Mouse (Mus musculus): ENCODE data around the gene Stbd1.
A peak's percentile ranks its signal among the peaks of the same experiment; 100 is the strongest.

Stbd1 gene

DNA sequence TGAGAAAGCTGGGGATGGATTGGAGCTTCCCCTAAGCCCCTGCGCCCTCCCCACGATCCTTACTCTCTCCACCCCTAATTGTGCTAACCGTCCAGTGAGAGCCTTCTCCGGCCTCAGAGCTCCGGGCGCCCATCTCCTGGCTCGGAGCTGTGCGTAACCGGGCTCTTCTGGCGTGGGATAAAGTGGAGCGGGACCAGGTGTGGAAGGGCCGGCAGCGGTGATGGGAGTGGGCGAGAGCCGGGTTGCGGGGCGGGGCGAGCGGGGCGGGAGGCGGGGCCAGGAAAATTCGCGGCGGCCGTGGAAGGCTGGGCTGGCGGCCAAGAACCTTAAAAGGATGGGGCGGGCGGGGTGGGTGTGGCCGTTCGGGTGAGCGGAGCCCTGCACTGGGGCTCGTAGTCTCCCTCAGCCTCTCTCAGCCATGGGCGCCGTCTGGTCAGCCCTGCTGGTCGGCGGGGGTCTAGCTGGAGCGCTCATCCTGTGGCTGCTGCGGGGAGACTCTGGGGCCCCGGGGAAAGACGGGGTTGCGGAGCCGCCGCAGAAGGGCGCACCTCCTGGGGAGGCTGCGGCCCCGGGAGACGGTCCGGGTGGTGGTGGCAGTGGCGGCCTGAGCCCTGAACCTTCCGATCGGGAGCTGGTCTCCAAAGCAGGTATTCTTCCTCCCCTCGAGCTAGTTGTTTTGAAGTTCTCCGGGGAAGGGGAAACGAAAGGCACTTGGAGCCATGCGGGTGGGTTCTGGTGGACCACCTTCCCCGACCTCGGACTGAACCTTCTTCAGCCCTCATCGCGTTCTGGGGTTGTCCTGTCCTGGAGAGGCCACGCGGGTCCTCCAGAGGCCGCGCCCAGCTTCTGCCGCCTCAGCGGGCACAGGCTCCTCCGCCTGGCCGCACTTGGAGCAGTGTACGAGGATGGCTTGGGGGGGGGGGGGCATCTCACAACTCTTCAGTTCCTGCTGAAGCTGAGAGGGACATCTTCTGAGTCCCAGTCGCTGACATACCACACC is at the start of gene Stbd1:
Stbd1 (plus strand) TSS at position 351 of the 1,000 bp plus-strand sequence.
- DNase-seq: peak; percentile 87

DNA sequence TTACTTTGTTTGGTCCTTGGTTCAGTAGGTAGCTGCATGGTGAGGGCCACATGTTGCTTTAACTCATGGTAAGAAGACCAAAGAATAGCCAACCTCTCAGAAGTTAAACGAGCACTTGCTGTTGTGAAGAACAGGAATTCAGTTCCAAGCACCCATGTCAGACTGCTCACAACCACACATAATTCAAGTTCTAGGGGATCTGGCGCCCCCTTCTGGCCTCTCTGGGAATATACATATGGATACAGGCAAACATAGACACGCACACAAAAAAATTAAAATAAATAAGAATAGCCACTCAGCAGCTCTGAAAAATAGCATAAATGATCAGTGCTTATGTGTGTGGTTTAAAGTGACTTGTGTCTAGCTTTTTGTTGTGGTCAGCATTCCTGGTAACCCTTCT is 48.9 kb upstream of the Stbd1 start:
- DNase-seq: no peak

DNA sequence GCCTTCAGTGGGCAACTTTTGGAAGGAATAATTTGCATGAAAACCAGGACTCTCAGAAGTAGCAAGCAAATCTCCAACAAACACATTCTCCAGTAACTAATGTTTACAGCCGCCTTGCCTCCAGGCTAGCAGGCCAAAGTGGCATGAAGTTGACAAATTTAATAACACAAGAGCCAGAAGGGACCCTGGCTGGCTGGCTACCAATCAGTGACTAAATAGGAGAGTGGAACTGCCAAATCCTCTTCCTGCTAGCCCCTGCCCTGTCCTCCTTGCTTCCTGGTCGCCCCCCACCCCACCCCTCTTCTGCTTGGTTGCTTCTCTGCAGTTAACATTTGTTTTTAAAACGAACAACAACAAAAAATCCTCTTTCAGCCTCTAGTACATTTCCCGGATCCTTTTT is 48.4 kb upstream of the Stbd1 start:
- DNase-seq: no peak

DNA sequence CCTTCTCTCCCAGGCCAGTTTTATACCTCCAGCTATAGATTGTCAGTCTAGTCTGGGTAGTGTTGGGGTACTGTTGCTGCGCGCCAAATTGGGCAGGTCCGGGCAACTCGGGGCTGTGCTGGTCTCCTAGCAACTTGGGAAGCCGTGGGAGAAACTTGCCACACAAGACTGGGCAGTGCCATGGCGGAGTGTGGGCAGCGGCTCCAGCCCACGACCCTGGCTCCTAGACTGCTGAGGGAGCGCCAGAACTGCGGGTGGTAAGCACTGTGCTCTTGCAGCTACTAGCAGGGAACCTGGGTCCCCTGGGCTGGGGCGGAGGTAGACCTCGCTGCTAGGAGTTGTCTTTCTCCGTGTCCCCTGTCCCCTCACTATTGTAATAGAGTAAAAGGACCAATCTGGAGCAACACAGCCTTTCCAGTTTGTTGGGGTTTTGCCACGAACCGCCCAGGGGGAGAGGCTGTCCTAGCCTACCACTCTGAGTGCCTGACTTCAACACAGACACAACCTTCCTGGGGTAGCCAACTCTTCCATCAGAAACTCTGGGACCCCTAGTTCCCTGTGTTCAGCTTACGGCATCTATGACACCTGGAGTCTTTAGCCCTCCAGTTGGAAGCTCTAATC is 47.8 kb upstream of the Stbd1 start, which contains the start of gene Fam47e:
Fam47e (plus strand) TSS at position 179 of the 621 bp plus-strand sequence.
- no peak for DNase-seq

DNA sequence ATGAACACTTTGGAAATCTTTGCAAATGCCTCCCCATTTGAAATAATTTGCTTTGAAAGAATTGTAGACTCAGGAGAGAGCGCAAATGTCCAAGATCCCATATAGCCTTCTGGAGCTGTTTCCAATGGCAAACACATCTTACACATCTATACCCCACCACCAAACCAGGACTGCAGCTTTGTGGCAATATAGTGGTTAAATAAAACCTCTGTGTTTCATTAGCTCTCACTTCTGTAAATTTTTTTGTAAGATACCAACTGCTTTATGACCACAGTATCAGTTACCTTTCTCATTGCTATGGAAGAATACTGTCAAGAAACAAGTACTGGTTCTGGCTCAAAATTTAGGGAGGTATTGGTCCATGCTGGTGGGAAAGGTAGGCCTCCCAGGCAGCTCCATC is 46.9 kb upstream of the Stbd1 start:
- DNase-seq: no peak

DNA sequence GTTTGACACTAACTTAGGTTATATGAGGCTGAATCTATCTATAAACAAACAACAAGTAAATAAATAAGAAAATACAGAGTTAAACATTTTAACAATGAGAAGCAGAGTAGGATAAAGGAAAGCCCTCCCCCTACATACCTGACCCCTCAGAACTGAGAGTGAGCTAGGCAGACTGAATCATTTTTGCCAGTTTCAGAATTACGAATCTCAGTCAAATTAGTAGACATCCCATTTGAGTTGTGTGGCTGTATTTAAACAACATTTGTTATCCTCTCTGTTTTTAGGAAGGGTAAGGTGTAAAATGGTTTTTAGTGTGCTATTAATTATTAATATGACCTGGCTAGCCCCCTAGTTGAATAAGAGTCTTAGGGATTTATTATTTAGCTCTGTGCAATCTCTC is 45.3 kb upstream of the Stbd1 start:
- no peak for DNase-seq

DNA sequence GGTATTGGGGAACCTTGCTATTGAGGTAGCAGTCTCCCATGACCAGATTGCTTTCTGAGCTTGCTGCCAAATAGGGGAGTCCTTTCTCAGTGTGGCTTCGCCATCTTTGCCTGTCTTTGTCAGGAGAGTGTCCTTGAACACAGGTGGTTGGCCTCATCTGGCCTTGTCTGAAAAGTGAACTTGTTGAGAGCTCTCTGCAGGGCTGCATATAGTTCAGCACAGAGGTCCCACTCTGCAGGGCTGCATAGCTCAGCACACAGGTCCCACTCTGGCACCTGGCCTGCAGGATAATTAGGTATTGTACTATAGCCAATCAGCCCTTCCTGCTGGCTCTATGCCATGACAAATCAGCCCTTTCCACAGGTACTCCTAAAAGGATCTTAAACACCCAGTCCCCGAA is 42.6 kb upstream of the Stbd1 start:
- DNase-seq: no peak

DNA sequence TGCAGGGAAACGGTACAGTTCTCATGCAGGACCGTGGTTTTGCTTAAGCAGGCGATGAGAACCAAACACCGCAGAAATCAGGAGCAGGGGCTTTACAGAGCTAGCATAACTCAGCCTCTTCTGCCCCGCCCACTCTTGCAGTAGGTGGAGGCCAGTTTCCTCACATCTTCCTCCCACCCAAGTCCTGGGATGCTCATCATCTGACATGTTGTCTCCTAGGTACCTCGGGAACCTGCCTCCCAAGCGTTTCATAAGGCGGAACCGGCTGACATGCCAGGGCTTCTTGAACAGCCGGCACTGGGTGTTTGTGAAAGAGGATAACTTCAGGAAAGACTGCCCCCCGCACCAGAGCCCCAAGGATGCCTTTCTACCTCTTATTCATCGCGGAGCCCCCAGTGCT is 40.8 kb upstream of the Stbd1 start:
- DNase-seq: no peak

DNA sequence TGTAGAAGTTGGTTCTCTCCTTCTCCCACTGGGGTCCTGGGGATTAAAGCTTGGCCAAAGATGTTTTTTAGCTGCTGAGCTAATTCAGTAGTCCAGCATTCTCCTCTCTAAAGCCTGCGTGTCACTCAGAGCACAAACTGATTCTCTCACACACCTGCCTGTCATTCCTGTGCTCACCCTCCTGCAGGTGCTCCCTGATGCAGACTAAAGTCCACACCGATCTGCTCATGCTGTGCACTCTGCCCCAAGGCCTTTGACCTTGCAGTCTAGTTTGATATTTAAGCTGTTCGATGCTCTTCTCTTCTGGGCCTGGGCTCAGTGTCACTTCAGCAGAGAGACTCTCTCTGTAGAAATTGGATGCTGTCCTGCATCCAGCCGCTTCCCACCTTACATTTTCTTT is 31.6 kb upstream of the Stbd1 start:
- DNase-seq: no peak

DNA sequence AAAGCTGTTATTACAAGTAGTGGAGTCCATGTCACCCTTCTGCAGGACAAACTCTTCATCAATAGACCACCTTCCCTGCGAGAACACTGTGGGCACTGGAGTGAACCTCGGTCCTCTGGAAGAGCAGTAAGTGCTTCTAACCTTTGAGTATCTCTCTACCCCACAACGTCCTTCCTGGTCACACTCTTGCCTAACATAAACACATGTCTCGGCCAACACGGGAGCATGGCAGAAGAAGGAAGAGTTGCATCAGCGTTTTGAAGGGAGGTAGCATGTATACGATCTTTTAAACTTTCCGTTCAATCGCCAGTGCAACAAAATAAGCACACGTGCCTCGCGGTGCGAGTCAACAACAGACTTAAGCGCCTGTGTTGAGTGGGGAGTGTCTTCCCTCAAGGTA is 23.3 kb upstream of the Stbd1 start:
- DNase-seq: no peak

DNA sequence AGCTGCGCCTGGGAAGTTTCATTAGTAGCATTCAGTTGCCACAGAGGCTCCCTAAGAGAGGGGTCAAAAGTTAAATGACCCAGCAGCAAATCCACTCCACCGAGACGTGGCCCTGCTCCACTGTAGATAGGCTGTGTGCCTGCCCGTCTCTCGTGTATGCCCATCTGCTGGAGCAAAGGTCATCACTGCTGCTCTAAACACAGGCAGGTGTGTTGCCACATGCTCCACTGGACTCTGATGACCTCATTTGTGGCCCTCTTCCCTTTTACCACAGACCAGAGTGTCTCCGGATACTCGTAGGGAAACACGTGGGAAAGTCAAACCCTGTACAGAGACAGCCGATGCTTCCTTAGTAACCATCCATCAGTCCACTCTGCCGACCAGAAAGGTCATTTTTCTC is 16.9 kb upstream of the Stbd1 start:
- DNase-seq: peak; percentile 17

DNA sequence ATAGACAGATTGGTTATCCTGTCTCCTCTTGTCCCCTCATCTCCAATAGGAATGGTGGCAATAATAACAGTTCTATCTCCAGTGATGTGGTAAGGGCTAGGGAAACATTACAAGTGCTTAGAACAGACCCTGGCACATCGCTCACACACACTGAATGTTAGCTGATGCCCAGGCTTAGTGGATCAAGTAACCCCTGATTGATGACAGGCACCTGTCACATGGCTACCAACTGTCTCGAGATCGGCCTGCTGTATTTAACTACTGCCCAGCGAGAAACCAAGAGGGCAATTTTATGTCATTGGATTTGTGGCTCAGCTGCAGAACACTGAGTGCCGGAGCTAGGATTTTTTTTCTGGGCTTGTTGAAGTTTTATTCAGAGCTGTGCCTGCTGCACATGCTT is 7.8 kb upstream of the Stbd1 start:
- no peak for DNase-seq

DNA sequence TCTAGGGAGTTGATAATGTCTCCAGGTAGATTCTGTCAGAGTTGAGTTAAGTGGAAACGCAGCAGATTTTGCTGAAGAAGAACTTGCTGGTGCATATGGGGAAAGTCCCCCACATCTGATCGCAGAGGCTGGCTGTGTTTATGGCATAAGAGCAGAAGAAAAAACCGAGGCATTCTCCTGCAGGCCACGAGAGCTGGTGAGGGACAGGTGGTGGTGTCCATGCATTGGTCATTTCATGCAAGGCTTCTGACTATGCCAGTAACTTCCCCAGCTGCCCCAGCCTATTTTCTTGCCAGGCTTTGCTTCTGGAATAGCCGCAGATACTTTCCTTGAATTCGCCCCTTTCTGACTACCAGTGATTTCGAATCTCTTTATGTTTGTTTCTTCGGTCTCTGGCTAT is 6.0 kb upstream of the Stbd1 start:
- no peak for DNase-seq

DNA sequence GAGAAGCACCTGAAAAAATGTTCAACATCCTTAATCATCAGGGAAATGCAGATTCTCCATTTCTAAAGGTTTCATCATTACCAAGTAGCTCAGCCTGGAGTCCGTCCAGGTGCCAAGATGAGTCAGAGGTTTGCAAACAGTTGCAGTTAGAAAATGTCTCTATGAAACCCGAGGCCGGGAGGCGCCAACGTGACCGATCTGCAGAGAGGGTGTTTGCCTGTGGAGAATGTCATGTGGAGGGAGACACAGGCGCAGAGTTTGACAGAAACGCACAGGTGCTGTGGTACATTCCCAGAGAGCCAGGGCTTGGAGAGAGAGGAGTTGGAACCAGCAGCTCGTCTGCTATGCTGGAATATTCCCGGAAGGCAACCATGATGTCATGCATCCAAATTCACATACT is 3.8 kb upstream of the Stbd1 start:
- no peak for DNase-seq

DNA sequence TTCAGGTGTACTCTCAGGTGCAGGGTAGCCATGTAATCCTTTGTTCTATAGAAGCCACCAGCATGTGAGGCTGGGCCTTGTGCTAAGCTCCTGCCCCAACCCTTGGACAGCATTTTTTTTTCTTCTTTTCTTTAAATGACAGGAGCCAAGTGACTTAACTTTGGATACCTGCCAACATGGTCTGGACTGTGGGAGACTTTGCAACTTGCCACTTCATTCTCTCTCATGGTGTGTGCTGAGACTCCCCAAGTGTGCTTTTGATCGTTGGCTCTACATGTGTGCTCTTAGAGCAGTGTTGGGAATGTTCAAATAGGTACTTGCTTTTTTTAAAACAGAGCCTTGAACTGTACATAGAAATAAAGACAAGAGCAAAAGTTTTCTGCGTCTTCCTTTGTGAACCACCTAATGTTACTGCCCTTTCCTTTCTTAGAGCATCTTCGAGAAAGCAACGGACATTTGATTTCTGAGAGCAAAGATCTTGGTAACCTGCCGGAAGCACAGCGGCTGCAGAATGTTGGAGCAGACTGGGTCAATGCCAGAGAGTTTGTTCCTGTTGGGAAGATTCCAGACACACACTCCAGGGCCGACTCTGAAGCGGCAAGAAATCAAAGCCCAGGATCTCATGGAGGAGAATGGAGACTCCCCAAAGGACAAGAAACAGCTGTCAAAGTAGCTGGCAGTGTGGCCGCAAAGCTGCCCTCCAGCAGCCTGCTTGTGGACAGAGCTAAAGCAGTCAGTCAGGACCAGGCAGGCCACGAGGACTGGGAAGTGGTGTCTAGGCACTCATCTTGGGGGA is 1.8 kb downstream of the Stbd1 start:
- DNase-seq: no peak

DNA sequence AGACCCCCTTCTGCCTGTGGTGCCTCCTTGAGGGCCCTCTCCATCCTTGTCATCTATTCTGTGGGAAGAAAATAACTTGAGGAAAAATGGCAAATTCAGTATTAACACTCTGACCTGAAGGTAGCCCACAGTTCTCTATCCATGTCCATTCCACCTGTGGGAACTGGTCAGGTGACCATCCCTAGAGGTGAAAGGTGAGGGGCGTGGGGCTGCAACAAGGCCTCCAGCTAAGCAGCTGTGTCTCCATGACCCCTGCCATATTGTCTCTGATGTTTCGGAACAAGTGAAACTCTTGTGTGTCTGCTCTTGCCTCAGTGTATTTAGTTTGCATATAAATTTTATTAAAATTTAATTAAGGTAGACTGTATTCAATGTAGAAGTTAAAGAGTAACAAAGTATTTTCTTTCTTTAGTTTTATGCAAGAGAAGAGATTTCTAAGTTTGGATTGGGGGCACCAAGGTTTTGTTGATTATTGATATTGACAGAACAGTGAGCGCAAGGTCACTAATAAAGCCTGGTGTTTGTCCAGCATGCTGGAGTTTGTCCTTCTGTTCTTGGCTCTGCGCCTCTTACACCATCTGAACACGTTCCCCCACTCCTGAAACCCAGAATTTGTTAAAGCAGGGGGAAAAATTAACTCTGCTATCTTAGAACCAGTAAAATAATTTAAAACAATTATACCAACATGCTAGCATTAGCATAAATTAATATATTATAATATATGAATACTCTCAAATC is 4.8 kb downstream of the Stbd1 start:
- DNase-seq: no peak

DNA sequence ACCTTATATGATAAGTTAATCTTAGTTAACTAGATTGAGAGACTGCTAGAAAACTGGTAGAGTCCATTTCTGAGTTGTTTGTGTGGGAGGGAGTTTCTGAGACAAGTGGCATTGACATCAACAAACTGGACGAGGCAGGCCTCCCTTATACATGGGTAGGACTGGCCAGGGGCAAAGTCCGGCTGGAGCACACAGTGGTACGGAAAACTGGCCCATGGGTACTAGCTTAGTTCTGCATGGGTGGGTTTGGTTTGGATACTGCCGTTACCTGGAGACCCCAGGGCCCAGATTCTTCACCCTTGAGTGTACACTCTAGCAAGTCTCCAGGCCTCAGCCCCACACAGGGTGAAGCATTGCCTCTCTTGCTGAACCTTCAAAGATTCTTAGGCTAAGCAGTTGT is 9.9 kb downstream of the Stbd1 start:
- no peak for DNase-seq

DNA sequence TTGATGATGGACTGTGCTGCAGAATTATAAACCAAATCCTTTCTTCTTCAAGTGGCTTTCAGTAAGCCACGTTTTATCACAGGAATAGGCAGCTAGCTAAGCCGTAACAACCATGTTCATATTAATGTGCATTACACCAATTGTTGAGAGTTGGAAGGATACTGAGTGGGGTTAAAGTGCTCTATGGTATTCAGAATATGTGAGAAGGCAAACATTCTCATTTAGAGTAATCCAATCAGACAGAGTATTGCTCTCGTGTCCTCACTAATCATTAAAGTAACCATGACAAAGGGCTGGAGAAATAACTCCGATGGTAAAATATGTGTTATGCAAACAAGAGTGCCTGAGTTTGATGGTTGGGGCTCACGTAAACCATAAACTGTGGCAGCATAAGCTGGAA is 19.0 kb downstream of the Stbd1 start:
- no peak for DNase-seq

DNA sequence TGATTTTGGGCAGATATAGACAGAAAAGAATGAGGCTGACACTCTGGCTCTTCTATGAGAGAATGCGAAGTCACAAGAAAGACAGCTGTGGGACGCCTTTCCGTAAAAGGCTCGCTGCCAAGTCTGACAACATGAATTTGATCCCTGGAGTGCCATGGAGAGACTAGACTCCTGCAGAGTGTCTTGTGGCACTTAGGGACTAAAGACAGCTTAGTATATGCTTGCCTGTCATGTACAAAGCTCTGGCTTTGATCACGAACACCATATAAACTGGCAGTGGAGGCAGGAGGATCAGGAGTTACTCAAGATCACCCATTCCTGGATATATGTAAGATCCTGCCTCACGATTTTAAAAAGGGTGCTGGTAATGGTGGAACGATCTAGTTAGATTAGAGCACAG is 25.1 kb downstream of the Stbd1 start:
- peak; percentile 20 for DNase-seq

DNA sequence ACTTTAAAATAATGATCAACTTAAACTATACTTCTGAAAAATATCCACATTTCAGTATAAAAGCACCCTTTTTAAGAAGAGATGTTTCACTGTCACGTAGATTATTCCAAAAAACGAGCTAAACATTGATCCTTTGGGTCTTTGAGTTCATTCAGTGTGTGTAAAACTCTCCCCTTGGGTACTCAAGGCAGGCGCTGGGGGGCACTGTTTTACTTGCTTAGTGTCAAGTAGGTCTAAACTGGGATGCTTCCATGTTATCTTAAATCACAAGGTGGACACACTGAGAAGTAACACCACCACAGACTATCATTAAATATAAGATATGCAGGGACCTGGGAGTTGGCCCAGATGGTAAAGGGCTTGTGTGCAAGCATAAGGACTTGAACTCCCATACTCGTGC is 30.7 kb downstream of the Stbd1 start:
- peak; percentile 37 for DNase-seq

DNA sequence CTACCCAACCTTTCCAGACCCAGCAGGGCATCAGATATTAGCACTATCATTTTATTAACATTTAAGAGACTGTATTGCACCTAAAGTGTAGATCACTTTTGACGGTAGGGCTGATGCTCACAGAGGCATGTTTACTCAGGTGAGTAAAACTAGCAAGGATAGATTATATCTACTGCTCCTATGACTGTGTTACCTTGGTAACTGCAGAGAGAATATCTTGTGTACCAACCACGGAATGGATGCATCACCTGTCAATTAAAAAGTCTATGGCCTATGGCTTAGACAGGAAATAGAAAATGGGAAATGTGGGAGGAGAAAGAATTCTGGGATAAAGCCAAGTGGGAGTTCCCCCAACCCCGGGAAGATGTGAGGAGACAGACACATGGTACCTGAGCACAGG is 32.1 kb downstream of the Stbd1 start:
- no peak for DNase-seq

DNA sequence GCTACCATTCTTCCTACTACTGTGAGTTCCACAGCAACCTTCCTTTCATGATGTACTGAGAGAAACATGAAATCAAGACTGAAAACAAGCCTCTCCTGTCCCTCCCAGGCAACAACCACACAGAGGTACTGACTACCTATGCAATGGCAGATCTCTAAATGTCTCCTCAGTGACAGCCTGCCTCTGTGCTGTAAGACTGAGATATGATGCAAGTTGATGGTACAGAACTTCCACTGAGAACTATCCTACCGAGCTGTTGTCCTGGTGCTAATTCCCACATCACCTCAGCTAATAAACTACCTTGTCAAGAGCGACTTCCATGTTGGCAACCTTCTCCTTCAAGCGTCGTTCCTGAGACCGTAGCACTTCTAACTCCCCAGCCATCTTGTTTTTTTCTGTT is 33.0 kb downstream of the Stbd1 start:
- no peak for DNase-seq

DNA sequence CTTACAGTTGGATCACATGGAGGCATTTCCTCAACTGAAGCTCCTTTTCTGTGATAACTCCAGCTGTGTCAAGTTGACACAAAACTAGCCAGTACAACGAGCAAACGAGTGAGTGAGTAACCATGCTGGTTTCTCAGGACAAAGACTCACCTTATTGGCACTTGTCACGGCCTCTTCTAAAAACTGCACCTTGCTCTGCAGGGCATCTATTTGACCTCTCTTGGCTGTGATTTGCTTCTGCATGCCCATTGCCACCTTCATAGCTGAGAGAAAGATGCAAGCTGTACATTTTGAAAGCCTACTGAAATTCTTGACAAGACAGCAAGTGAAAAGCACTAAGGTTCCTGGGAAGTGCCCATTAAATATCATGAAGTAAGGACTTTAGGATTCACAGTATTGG is 38.0 kb downstream of the Stbd1 start:
- no peak for DNase-seq

Measured in embryo, embryonic 11 days (tissue).